Mouse (Mus musculus) ES-E14 (cell line): ENCODE data around the gene Abr. TPM values are rescaled to one million over a fixed set of nuclear protein-coding genes. Genes with fewer than 3 reads are reported as not detected.

ENCODE experiments used
- DNase-seq: peaks from one replicate; pipeline ENCODE4 v3.0.0-alpha.2; 2013; ENCODE audit warnings: low read depth, low spot score
- H3K27ac ChIP-seq: 2 replicates; pipeline ENCODE4 v1.5.1; 2012; ENCODE audit warnings: low read depth, mild to moderate bottlenecking, low read length, moderate library complexity, mixed read lengths; ENCODE audit not compliant: poor library complexity, insufficient read depth, severe bottlenecking
- H3K36me3 ChIP-seq: 2 replicates; pipeline ENCODE4 v1.6.1; 2012; ENCODE audit warnings: mild to moderate bottlenecking, low read length, moderate library complexity, mixed read lengths; ENCODE audit not compliant: control insufficient read depth, poor library complexity, insufficient read depth, severe bottlenecking
- H3K4me1 ChIP-seq, 2 experiments: fragments of 150-350 bp in 1 of 2; sonication (generic) in 1 of 2; 2 replicates each; pipeline ENCODE4 v1.6.1; 2012; ENCODE audit warnings: low read length in 2 of 2, mild to moderate bottlenecking in 1 of 2, mixed read lengths in 1 of 2; ENCODE audit not compliant: control insufficient read depth in 2 of 2, insufficient read depth in 2 of 2, poor library complexity in 1 of 2
- H3K4me3 ChIP-seq, 2 experiments: fragments of 150-350 bp in 1 of 2; sonication (generic) in 1 of 2; 2 replicates each; pipeline ENCODE4 v1.5.1; 2012; ENCODE audit warnings: low read length in 2 of 2, low read depth in 1 of 2, mild to moderate bottlenecking in 1 of 2, mixed read lengths in 1 of 2; ENCODE audit not compliant: insufficient read depth in 1 of 2, poor library complexity in 1 of 2, severe bottlenecking in 1 of 2
- H3K9ac ChIP-seq: 2 replicates; pipeline ENCODE4 v1.6.1; 2012; ENCODE audit warnings: low read depth, mild to moderate bottlenecking, low read length, mixed read lengths; ENCODE audit not compliant: poor library complexity, insufficient read depth, severe bottlenecking
- H3K9me3 ChIP-seq: fragments of 150-350 bp; sonication (generic); 2 replicates; pipeline ENCODE4 v1.6.1; 2012; ENCODE audit warnings: low read depth, mild to moderate bottlenecking, low read length; ENCODE audit not compliant: control insufficient read depth, insufficient read depth
- CHD2 ChIP-seq: IDR thresholded peaks from 2 replicates; pipeline ENCODE4 v1.6.1; 2014; ENCODE audit warnings: mild to moderate bottlenecking, low read depth, low read length, inconsistent platforms
- HCFC1 ChIP-seq: IDR thresholded peaks from 2 replicates; pipeline ENCODE4 v1.6.1; 2012; ENCODE audit warnings: low read length, inconsistent platforms, borderline replicate concordance; ENCODE audit not compliant: insufficient read depth
- MAFK ChIP-seq: IDR thresholded peaks from 2 replicates; pipeline ENCODE4 v1.6.1; 2014; ENCODE audit warnings: mild to moderate bottlenecking, low read depth, low read length, inconsistent platforms; ENCODE audit not compliant: insufficient read depth
- ZC3H11A ChIP-seq: IDR thresholded peaks from 2 replicates; pipeline ENCODE4 v1.6.1; 2012; ENCODE audit warnings: low read depth, mild to moderate bottlenecking, inconsistent platforms, low read length, borderline replicate concordance
- ZNF384 ChIP-seq: IDR thresholded peaks from 2 replicates; pipeline ENCODE4 v1.6.1; 2012; ENCODE audit warnings: low read depth, low read length, inconsistent platforms
- in situ Hi-C, 2 experiments: fragments of 600-800 bp; cut with MboI; formaldehyde crosslinking; loops; one replicate each; pipeline ENCODE4 v1.15.1; 2025; ENCODE audit warnings: low sequenced_read_pairs in 2 of 2, inconsistent platforms in 1 of 2; ENCODE audit not compliant: unreplicated experiment in 2 of 2
- total RNA-seq: library from RNA; depleted of rRNA; stranded (reverse); fragments of 300-350 nt; gene quantifications from 2 replicates; pipeline ENCODE4 v1.2.3, GENCODE M21; 2012

The Abr gene
- total RNA-seq, 1 experiment: 28.6 TPM

- TF ChIP-seq HCFC1 (no peak), ZC3H11A (no peak), ZNF384 (no peak), MAFK (no peak), CHD2 (no peak)
- peaks cover 5 to 27% of the 10 kb centered on the region in 2 experiments for H3K4me1 ChIP-seq
- in situ Hi-C loops: no loop called here
- peak overlapping the region; percentile 2; the same call in 1 of the 2 replicates for H3K27ac ChIP-seq
- no peak overlapping the region for H3K4me3 ChIP-seq
- H3K9ac ChIP-seq: peak overlapping the region; percentile 16; the same call in 1 of the 2 replicates
- H3K9me3 ChIP-seq: no peaks in the 10 kb centered on the region
- H3K36me3 ChIP-seq: no peaks in the 10 kb centered on the region
- DNase-seq: no peak
Measured at GRCm38 (mm10) chr11:76385017-76385416, 237.1 kb downstream of the Abr start.

- Histone ChIP-seq H3K4me1 (peaks cover 5 to 28% of the 10 kb centered on the region in 2 experiments), H3K9me3 (no peaks in the 10 kb centered on the region), H3K4me3 (no peak overlapping the region), H3K27ac (no peak overlapping the region), H3K36me3 (no peaks in the 10 kb centered on the region), H3K9ac (no peak overlapping the region)
- in situ Hi-C loops: no loop called here
- TF ChIP-seq MAFK (no peak), ZNF384 (no peak), ZC3H11A (no peak), CHD2 (no peak), HCFC1 (no peak)
- DNase-seq: no peak
Measured at GRCm38 (mm10) chr11:76384307-76384706, 237.8 kb downstream of the Abr start.

GRCm38 (mm10) chr11:76382711-76383324 lies 239.3 kb downstream of the Abr start:
- Histone ChIP-seq H3K9ac (no peak overlapping the region), H3K4me3 (no peak overlapping the region), H3K36me3 (no peaks in the 10 kb centered on the region), H3K27ac (no peak overlapping the region), H3K9me3 (no peaks in the 10 kb centered on the region), H3K4me1 (peaks cover 5 to 24% of the 10 kb centered on the region in 2 experiments)
- TF ChIP-seq ZC3H11A: no peak
- no peak for TF ChIP-seq ZNF384
- no peak for TF ChIP-seq CHD2
- no peak for TF ChIP-seq HCFC1
- no peak for TF ChIP-seq MAFK
- no peak for DNase-seq
- in situ Hi-C loops: no loop called here

- no peak for DNase-seq
- in situ Hi-C loops: no loop called here
- Histone ChIP-seq H3K9ac (no peak overlapping the region), H3K4me1 (peaks cover 5 to 23% of the 10 kb centered on the region in 2 experiments), H3K4me3 (no peak overlapping the region), H3K27ac (no peak overlapping the region), H3K36me3 (no peaks in the 10 kb centered on the region), H3K9me3 (no peaks in the 10 kb centered on the region)
- TF ChIP-seq HCFC1 (no peak), MAFK (no peak), ZC3H11A (no peak), ZNF384 (no peak), CHD2 (no peak)
Measured at GRCm38 (mm10) chr11:76381201-76381885, 240.8 kb downstream of the Abr start.
